Mouse (Mus musculus): ENCODE measurements around the gene Grik2. TPM values are rescaled to one million over a fixed set of nuclear protein-coding genes. Genes with fewer than 3 reads are reported as not detected.
"Not testable (repeated sequence)": the region's sequence is repeated elsewhere in the genome, so short reads cannot be mapped to it uniquely, and the experiment has no call there.

Grik2 gene
- polyA plus RNA-seq, 1 experiment from 2014 or later = 0.05 TPM

GRCm38 (mm10) chr10:49365262-49365661 is 423.3 kb downstream of the Grik2 start:
- Histone ChIP-seq H3K4me3 (ENCODE audit: low read depth, low read length) (no peak overlapping the region), H3K36me3 (ENCODE audit: control insufficient read depth, insufficient read depth) (no peaks in the 10 kb centered on the region), H3K4me2 (ENCODE audit: low read depth, low read length) (no peak overlapping the region), H3K4me1 (ENCODE audit: control insufficient read depth, low read depth, low read length) (no peaks in the 10 kb centered on the region), H3K27me3 (ENCODE audit: control insufficient read depth, insufficient read depth, low read depth, low read length) (no peaks in the 10 kb centered on the region), H3K9me3 (replicated peaks; ENCODE audit: control insufficient read depth, low read length) (no peaks in the 10 kb centered on the region), H3K9ac (ENCODE audit: low read depth, low read length) (no peak overlapping the region), H3K27ac (ENCODE audit: low read length) (no peak overlapping the region)
- no peak for ATAC-seq (ENCODE audit: low read depth)

- no peak for ATAC-seq (ENCODE audit: low read depth)
- Histone ChIP-seq H3K4me2 (ENCODE audit: low read depth, low read length) (no peak overlapping the region), H3K4me3 (ENCODE audit: low read depth, low read length) (no peak overlapping the region), H3K9ac (ENCODE audit: low read depth, low read length) (no peak overlapping the region), H3K36me3 (ENCODE audit: control insufficient read depth, insufficient read depth) (no peaks in the 10 kb centered on the region), H3K27me3 (ENCODE audit: control insufficient read depth, insufficient read depth, low read depth, low read length) (no peaks in the 10 kb centered on the region), H3K27ac (ENCODE audit: low read length) (no peak overlapping the region), H3K9me3 (replicated peaks; ENCODE audit: control insufficient read depth, low read length) (no peaks in the 10 kb centered on the region), H3K4me1 (ENCODE audit: control insufficient read depth, low read depth, low read length) (no peaks in the 10 kb centered on the region)
Observed at GRCm38 (mm10) chr10:49322413-49322812, 466.2 kb downstream of the Grik2 start.

- 46% methylated on average over 2 of the region's 2 CpGs for WGBS (ENCODE audit: insufficient replicate concordance)
- Histone ChIP-seq H3K9ac (ENCODE audit: low read depth, low read length) (no peak overlapping the region), H3K4me1 (ENCODE audit: control insufficient read depth, low read depth, low read length) (no peaks in the 10 kb centered on the region), H3K4me3 (ENCODE audit: low read depth, low read length) (no peak overlapping the region), H3K9me3 (replicated peaks; ENCODE audit: control insufficient read depth, low read length) (no peaks in the 10 kb centered on the region), H3K36me3 (ENCODE audit: control insufficient read depth, insufficient read depth) (no peaks in the 10 kb centered on the region), H3K27ac (ENCODE audit: low read length) (no peak overlapping the region), H3K4me2 (ENCODE audit: low read depth, low read length) (no peak overlapping the region), H3K27me3 (ENCODE audit: control insufficient read depth, insufficient read depth, low read depth, low read length) (no peaks in the 10 kb centered on the region)
- ATAC-seq (ENCODE audit: low read depth) = no peak
Observed at GRCm38 (mm10) chr10:49319880-49320279, 468.7 kb downstream of the Grik2 start.

GRCm38 (mm10) chr10:49256247-49256939 is 532.2 kb downstream of the Grik2 start:
- no peaks in the 10 kb centered on the region for H3K4me1 ChIP-seq (ENCODE audit: control insufficient read depth, low read depth, low read length)
- no peak overlapping the region for H3K9ac ChIP-seq (ENCODE audit: low read depth, low read length)
- H3K4me3 ChIP-seq (ENCODE audit: low read depth, low read length) = no peak overlapping the region
- H3K9me3 ChIP-seq (replicated peaks; ENCODE audit: control insufficient read depth, low read length) = no peaks in the 10 kb centered on the region
- no peaks in the 10 kb centered on the region for H3K27me3 ChIP-seq (ENCODE audit: control insufficient read depth, insufficient read depth, low read depth, low read length)
- no peak for ATAC-seq (ENCODE audit: low read depth)
- no peak overlapping the region for H3K4me2 ChIP-seq (ENCODE audit: low read depth, low read length)
- H3K27ac ChIP-seq (ENCODE audit: low read length) = no peak overlapping the region
- 40% methylated on average over 2 of the region's 2 CpGs for WGBS (ENCODE audit: insufficient replicate concordance)
- no peaks in the 10 kb centered on the region for H3K36me3 ChIP-seq (ENCODE audit: control insufficient read depth, insufficient read depth)

GRCm38 (mm10) chr10:49237356-49237755 is 551.2 kb downstream of the Grik2 start:
- not testable (repeated sequence) for H3K36me3 ChIP-seq (ENCODE audit: control insufficient read depth, insufficient read depth); H3K4me3 ChIP-seq (ENCODE audit: low read depth, low read length); H3K4me2 ChIP-seq (ENCODE audit: low read depth, low read length); H3K27me3 ChIP-seq (ENCODE audit: control insufficient read depth, insufficient read depth, low read depth, low read length); H3K9me3 ChIP-seq (replicated peaks; ENCODE audit: control insufficient read depth, low read length); ATAC-seq (ENCODE audit: low read depth); H3K9ac ChIP-seq (ENCODE audit: low read depth, low read length); H3K4me1 ChIP-seq (ENCODE audit: control insufficient read depth, low read depth, low read length); H3K27ac ChIP-seq (ENCODE audit: low read length)
- WGBS (ENCODE audit: insufficient replicate concordance) = 71% methylated on average over 6 of the region's 6 CpGs

DNA sequence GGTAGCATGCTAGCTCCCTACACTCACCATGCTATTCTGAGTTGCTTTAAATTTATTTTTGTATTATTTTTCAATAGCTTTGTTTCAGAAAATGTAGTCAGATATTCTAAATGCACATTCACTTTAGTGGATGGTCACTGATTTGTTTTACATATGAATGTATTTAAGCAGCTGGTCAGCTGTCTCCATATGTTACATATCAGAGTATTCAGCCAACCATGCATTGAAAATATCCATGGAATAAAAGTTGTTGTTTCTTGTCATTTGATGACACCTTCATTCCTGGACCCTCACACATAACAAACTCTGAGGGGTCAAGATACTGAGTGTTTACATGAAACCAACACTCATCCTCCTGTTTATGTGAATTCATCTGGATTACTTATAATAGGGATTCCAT is 551.7 kb downstream of the Grik2 start:
- H3K9me3 ChIP-seq (replicated peaks; ENCODE audit: control insufficient read depth, low read length); H3K4me2 ChIP-seq (ENCODE audit: low read depth, low read length); H3K4me3 ChIP-seq (ENCODE audit: low read depth, low read length); H3K27me3 ChIP-seq (ENCODE audit: control insufficient read depth, insufficient read depth, low read depth, low read length); H3K9ac ChIP-seq (ENCODE audit: low read depth, low read length); ATAC-seq (ENCODE audit: low read depth); H3K27ac ChIP-seq (ENCODE audit: low read length); H3K36me3 ChIP-seq (ENCODE audit: control insufficient read depth, insufficient read depth); H3K4me1 ChIP-seq (ENCODE audit: control insufficient read depth, low read depth, low read length): not testable (repeated sequence)

DNA sequence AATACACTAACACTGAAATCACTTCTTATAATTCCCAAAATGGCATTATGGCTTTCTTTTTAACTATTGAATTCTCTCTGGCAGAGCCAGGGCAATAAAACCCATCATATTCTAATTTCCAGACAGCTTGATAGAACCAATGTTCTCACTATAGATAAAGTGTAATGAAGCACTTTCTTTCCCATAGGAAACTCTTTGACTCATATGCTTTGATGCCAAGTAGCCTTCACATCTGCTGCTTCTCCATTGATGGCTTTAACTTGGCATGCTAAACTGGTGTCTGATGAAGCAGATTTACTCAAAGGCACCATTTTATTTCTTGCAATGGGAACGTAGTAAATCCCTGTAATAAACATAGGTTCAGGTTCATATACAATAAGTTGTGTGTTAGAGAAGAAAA is 568.5 kb downstream of the Grik2 start:
- ATAC-seq (ENCODE audit: low read depth) = no peak
- 37% methylated on average over 1 of the region's 1 CpGs for WGBS (ENCODE audit: insufficient replicate concordance)
- H3K9me3 ChIP-seq (replicated peaks; ENCODE audit: control insufficient read depth, low read length) = no peaks in the 10 kb centered on the region

DNA sequence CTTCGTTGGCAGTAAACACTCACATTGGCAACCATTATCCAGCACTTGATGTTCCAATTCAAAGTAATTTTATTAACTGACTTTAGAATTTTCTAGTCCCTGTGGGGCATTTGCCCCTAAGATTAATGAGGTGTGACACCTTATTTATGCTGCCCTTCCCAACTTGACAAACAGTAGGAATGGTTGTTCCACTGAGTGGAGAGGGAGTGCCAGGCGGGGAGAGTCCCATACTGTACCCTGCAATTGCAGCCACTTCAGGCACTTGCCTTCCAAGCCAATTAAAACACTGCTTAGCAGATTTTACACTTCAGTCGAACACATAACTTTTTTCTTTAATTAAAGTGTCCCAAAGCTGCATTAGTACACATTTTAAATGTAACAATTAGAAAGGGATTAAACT is 568.9 kb downstream of the Grik2 start:
- no peak overlapping the region for H3K4me2 ChIP-seq (ENCODE audit: low read depth, low read length)
- H3K4me3 ChIP-seq (ENCODE audit: low read depth, low read length) = no peak overlapping the region
- no peaks in the 10 kb centered on the region for H3K27me3 ChIP-seq (ENCODE audit: control insufficient read depth, insufficient read depth, low read depth, low read length)
- no peaks in the 10 kb centered on the region for H3K36me3 ChIP-seq (ENCODE audit: control insufficient read depth, insufficient read depth)
- H3K4me1 ChIP-seq (ENCODE audit: control insufficient read depth, low read depth, low read length) = no peaks in the 10 kb centered on the region
- no peak for ATAC-seq (ENCODE audit: low read depth)
- no peaks in the 10 kb centered on the region for H3K9me3 ChIP-seq (replicated peaks; ENCODE audit: control insufficient read depth, low read length)
- H3K27ac ChIP-seq (ENCODE audit: low read length) = no peak overlapping the region
- WGBS (ENCODE audit: insufficient replicate concordance) = 42% methylated on average over 3 of the region's 3 CpGs
- no peak overlapping the region for H3K9ac ChIP-seq (ENCODE audit: low read depth, low read length)

More for the DNA sequence above, 568.5 kb downstream of the Grik2 start:
- Histone ChIP-seq H3K36me3 (ENCODE audit: control insufficient read depth, insufficient read depth) (no peaks in the 10 kb centered on the region), H3K9ac (ENCODE audit: low read depth, low read length) (no peak overlapping the region), H3K27ac (ENCODE audit: low read length) (no peak overlapping the region), H3K4me2 (ENCODE audit: low read depth, low read length) (no peak overlapping the region), H3K4me3 (ENCODE audit: low read depth, low read length) (no peak overlapping the region), H3K4me1 (ENCODE audit: control insufficient read depth, low read depth, low read length) (no peaks in the 10 kb centered on the region), H3K27me3 (ENCODE audit: control insufficient read depth, insufficient read depth, low read depth, low read length) (no peaks in the 10 kb centered on the region)

DNA sequence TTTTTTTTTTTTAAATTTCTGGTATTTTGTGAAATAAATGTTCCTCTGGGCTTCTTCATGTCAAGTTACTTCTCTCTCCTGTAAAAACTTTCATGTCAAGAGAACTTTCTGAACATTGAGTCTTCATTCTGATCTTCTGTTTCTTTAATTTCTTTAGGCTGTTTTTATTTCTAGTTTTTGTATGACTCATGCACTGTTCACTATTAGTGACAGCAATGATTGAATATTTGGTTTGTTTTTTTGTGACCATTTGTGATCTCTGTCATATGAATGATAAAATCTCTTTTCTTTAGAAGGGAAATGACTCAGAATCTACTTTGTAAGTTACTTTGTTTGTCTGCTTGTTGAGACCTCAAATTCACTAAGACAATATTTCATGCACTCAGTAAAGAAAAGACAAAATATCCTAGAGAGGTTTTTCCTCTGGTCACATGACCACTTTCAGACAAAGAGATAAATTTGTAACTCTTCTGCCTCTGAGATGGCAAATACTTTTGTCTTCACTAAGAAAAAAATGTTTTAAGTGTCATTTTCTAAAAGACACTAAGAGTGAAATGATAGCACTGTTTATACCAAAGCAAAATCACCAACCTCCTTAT is 596.7 kb downstream of the Grik2 start:
- H3K9me3 ChIP-seq (replicated peaks; ENCODE audit: control insufficient read depth, low read length) = no peaks in the 10 kb centered on the region
- no peak overlapping the region for H3K27ac ChIP-seq (ENCODE audit: low read length)
- H3K4me2 ChIP-seq (ENCODE audit: low read depth, low read length) = no peak overlapping the region
- no peaks in the 10 kb centered on the region for H3K4me1 ChIP-seq (ENCODE audit: control insufficient read depth, low read depth, low read length)
- H3K27me3 ChIP-seq (ENCODE audit: control insufficient read depth, insufficient read depth, low read depth, low read length) = no peaks in the 10 kb centered on the region
- no peaks in the 10 kb centered on the region for H3K36me3 ChIP-seq (ENCODE audit: control insufficient read depth, insufficient read depth)
- no peak overlapping the region for H3K4me3 ChIP-seq (ENCODE audit: low read depth, low read length)
- no peak for ATAC-seq (ENCODE audit: low read depth)
- H3K9ac ChIP-seq (ENCODE audit: low read depth, low read length) = no peak overlapping the region

Data from liver, embryonic 16.5 days (tissue).